Mouse (Mus musculus) retina, embryonic 14.5 days (tissue): Measurements from ENCODE around the gene Trpv1.

Experiments used
- DNase-seq: peaks from one replicate; pipeline ENCODE4 v3.0.0-alpha.2; 2015; ENCODE audit warnings: low spot score

Trpv1 gene

GRCm38 (mm10) chr11:73233992-73234391, at the start of gene Trpv1:
TSS of gene Trpv1 (plus strand) at chr11:73234292.
- DNase-seq = no peak

GRCm38 (mm10) chr11:73185872-73186615, 48.0 kb upstream of the Trpv1 start:
- DNase-seq = no peak

GRCm38 (mm10) chr11:73187231-73187630, 46.9 kb upstream of the Trpv1 start:
- DNase-seq = no peak

- no peak for DNase-seq
Observed at GRCm38 (mm10) chr11:73193047-73193446, 41.0 kb upstream of the Trpv1 start.

GRCm38 (mm10) chr11:73194444-73194843, 39.6 kb upstream of the Trpv1 start:
- DNase-seq = no peak

- DNase-seq = no peak
Observed at GRCm38 (mm10) chr11:73198190-73198589, 35.9 kb upstream of the Trpv1 start.

- peak; percentile 84 for DNase-seq
Observed at GRCm38 (mm10) chr11:73198603-73199229, 35.4 kb upstream of the Trpv1 start, which contains the start of gene Ctns. TSS of gene Ctns (minus strand) at chr11:73199042.

GRCm38 (mm10) chr11:73199230-73199712, 34.8 kb upstream of the Trpv1 start, which contains the start of gene Shpk:
TSS of gene Shpk (plus strand) at chr11:73199460.
- DNase-seq = peak; percentile 97

GRCm38 (mm10) chr11:73199879-73200278, 34.2 kb upstream of the Trpv1 start:
- DNase-seq = peak; percentile 12

GRCm38 (mm10) chr11:73201021-73201420, 33.1 kb upstream of the Trpv1 start:
- DNase-seq = no peak

- DNase-seq = peak; percentile 12
Observed at GRCm38 (mm10) chr11:73201597-73201996, 32.5 kb upstream of the Trpv1 start.

GRCm38 (mm10) chr11:73203895-73204294, 30.2 kb upstream of the Trpv1 start:
- DNase-seq = no peak

- DNase-seq = no peak
Observed at GRCm38 (mm10) chr11:73205194-73205593, 28.9 kb upstream of the Trpv1 start.

- peak; percentile 10 for DNase-seq
Observed at GRCm38 (mm10) chr11:73207621-73208020, 26.5 kb upstream of the Trpv1 start.

- no peak for DNase-seq
Observed at GRCm38 (mm10) chr11:73213956-73214355, 20.1 kb upstream of the Trpv1 start.

- no peak for DNase-seq
Observed at GRCm38 (mm10) chr11:73219671-73220070, 14.4 kb upstream of the Trpv1 start.

- DNase-seq = no peak
Observed at GRCm38 (mm10) chr11:73220651-73221050, 13.4 kb upstream of the Trpv1 start.

GRCm38 (mm10) chr11:73222846-73223245, 11.2 kb upstream of the Trpv1 start:
- DNase-seq = no peak

- no peak for DNase-seq
Observed at GRCm38 (mm10) chr11:73223966-73224365, 10.1 kb upstream of the Trpv1 start.

- no peak for DNase-seq
Observed at GRCm38 (mm10) chr11:73225856-73226255, 8.2 kb upstream of the Trpv1 start.

- DNase-seq = no peak
Observed at GRCm38 (mm10) chr11:73228881-73229280, 5.2 kb upstream of the Trpv1 start.

GRCm38 (mm10) chr11:73230081-73230480, 4.0 kb upstream of the Trpv1 start:
- DNase-seq = no peak

- DNase-seq = no peak
Observed at GRCm38 (mm10) chr11:73232513-73232912, 1.6 kb upstream of the Trpv1 start.
